Mouse (Mus musculus) ovary, postnatal 36 days (tissue): ENCODE measurements around the gene Top1.

ENCODE experiments used
- DNase-seq: peaks from one replicate; pipeline ENCODE4 v3.0.0; 2022; ENCODE audit warnings: low spot score, mixed read lengths

Top1 gene

DNA sequence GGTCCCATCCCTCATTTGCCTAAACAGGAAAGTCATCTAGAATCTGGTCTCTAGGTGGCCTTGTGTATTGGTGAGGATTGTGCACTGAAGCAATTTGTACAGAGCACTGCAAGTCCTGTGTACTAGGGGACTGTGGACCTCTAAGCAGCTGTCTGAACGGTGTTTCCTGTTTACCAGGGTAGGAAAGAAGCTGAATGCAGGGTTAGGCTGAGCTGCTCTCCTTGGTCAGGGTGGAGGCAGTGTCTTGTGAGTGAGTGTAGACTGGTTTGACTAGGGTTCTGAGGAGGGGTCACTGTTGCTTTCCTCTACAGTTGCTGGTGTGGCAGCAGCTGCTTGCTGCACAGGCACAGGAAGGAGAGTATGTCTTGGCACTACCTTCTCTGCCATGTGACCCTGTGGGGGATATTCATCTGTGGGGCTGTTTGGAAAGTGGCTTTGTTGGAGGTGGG is 96.5 kb downstream of the Top1 start:
- DNase-seq = no peak

DNA sequence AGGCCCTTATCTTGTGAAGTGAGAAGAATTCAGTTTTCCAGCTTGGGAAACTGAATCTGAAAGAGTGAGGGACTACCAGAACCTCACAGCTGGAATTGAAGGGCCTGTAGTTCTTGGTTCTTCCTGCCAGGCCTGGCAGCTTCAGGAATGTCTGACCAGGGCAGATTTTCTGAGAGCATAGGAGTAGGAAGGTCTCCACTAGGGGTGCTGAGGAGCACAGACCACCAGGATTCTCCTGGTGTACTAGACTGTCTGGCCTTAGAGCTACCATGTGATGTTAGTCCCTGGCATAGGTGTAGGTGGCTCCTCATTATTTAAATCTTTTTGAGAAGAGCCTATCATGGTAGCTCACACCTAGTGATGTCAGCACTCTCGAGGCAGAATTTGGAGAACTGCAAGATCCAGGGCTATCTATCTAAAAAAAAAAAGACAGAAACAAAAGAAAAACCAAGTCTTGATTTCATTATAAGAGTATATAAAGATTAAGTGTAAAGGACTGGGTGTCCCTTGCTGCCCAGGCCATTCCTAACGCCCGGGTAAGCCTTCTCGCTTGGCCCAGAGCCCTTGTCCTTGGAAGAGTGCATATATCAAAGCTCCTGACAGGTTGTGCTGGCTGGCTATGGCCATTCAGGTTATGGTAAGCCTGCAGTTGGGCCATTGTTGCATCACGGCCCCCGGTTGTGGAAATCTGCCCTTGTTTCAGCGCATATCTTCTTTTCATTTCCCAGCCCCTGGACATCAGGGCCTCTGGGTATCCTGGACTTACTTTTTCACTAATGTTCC is 98.5 kb downstream of the Top1 start:
- DNase-seq = peak; percentile 68

DNA sequence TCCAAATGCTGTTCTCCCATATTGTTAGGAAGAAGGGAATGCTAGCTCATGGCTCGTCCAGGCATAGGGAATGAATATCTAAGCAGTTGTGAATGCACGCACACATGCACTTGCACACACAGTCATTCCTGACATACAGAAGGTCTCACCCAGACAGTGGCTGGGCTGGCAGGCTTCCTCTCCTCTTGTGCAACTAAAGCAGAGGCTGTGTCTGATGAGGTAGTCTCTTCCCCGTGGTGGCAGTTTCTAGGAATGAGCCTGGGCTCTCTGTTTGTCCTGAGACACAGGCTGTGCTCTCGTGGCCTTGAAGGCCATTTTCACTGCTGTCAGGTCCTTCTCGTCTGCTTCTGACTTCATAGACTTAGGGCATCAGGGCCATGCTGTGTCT is 99.1 kb downstream of the Top1 start:
- peak; percentile 31 for DNase-seq

DNA sequence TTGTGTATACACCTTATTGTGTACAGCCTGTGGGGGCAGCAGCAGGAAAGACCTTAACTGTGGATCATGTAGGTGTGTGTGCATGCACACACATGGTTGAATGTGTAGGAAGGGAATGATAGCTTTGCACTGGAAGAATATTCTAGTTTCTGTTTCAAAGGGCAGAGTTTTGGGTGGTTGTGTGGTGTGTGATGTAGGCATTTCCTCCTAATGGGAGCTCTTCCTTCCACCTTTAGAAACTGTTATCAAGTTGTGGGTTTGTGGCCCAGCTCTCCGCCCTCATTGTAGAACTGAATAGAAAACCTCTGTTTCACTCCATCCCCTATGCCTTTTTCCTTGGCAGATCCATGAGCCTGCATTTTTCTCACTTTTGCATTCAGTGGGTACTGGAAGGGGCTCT is 99.8 kb downstream of the Top1 start:
- DNase-seq = no peak

DNA sequence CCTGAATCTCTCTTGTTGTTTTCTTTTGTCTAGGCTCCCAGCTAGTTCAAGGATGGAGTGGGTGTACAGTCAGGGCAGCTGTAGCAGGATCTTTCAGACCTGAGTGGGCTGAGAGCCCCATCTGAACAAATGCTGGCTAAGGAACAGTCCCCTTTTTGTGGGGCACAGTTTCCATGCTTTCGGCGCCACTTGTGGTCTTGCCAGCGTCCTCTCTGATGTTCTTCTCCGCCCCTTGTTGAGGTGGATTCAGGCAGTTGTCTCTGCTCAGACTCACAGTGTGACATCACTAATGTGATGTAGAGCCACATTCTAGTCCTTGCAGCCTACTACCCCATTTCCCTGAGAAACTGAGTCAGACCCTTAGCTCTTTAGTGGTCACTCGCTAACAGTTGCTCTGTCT is 100.9 kb downstream of the Top1 start:
- DNase-seq = no peak

DNA sequence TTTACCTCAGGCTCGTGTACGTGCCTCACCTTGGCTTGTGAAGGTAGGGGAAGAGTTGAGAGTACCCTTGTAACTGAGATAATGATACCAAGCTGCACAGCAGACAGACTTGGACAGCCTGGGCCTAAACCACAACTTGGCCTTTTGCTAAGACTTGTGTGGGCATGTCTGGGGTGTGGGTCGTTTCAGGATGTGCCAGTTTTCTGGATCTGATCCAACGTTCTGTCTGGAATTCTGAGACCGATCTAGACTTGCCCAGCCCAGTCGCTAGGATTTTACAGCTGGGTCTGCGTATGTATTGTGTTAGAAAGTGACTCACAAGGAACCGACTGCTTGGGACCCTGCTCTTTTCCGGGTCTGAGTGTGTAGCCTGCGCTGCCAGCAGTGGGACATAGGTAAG is 101.4 kb downstream of the Top1 start:
- DNase-seq = no peak

DNA sequence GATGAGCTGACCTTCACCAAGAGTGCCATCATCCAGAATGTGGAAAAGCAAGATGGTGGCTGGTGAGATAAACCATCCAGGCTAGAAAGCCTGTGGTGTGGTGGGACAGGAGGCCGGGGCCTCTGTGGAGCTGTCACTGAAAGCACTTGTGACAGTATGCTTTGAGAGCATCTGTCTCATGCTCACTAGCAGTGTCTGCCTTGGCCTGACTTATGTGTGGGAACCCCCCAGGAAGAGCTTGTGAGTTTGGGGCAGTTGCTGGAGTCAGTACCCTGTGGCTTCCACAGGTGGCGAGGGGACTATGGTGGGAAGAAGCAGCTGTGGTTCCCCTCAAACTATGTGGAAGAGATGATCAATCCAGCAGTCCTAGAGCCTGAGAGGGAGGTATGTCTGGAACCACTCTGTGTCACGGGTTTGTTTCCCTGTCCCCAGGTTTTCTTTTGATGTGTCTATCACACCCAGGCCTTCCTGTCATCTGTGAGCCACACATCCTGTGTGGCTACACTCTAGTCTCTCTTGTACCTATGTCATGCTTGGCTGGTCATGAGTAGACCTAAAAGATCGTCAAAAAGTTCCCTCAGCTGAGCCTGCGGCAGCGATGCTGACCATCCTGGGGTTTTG is 111.0 kb downstream of the Top1 start:
- no peak for DNase-seq

DNA sequence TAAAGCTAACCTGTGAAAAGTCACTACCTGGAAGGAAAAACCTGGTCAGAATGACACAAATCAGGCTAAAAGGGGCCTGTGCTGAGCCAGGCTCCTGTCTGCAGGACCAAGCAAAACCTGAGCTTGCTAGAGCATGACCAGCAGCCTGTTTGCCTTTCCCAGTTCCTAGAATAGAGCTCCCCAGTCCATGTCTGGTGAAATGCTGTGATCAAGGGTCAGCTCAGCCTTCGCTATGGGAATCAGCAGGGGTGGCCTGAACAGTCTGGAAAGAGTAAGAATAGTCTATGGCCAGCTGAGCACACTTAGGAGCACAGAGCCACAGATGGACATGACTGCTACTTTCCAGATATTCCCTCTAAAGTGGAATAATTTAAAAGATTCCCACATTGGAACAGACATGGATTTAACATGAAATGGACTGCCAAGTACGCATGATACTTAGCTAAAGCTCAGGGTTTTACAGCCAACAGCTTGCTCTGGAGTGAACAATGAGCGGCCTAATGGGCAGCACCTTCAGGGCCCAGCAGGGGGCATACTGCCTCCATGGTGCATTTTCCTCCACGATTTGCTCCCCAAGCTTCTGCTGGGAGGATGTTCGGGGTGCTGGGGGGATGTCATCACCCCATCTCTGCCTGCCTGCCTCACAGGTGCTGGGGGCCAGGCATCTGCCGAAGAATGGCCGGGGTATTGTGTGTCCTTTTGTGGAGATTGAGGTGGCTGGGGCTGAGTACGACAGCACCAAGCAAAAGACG is 114.9 kb downstream of the Top1 start:
- DNase-seq = peak; percentile 39

DNA sequence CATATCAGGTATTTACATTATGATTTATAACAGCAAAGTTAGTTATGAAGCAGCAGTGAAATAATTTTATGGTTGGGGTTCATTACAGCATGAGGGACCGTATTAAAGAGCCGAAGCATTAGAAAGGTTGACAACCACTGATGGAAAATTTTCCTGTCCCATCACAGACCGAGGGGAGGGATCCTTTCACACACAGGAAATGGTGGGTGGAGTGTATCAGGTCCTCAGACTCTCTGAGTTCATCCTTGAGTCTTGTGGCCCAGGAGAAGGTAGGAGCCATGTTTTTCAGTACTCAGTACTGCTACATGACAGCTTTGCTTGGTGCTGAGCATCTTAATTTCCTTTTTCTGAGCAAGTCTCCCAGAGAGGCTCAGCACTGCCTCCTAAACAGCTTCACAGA is 118.1 kb downstream of the Top1 start:
- DNase-seq = no peak

DNA sequence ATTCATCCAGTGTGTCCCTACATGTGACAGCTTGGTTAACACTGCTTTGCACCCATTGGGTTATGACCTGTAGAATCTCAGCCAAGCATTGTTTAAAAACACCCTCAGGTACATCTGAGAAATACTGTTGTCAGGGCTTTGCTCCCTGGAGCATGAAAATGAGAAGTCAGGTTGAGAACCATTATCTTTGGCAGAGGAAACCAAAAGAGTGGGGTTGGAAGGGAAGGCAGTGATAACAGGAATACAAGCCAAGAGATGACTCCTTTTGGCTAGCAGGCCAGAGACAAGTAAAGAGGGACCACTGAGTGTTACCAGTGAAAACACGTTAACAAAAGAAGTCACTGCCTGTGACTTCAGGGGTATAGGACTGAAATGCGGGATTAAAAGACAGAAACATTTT is 118.7 kb downstream of the Top1 start:
- DNase-seq = peak; percentile 1

DNA sequence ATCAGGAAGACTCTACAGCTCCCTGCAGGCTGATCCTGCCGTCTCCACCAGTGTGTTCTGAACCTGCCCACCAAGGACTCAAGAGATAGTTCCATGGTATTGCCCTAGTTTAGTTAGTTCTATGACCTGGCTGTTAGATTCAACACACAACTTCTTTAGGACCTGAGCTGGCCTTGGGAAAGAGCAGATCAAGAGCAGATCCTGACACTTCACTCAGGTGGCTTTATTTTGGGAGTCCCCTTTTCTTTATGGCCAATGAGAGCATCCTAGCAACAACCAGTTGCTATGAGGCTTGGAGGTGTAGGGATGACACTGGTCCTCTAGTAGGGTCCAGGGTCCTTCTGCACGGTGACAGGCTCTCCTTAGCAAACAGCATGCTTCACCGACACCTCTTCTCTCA is 119.4 kb downstream of the Top1 start:
- peak; percentile 1 for DNase-seq

DNA sequence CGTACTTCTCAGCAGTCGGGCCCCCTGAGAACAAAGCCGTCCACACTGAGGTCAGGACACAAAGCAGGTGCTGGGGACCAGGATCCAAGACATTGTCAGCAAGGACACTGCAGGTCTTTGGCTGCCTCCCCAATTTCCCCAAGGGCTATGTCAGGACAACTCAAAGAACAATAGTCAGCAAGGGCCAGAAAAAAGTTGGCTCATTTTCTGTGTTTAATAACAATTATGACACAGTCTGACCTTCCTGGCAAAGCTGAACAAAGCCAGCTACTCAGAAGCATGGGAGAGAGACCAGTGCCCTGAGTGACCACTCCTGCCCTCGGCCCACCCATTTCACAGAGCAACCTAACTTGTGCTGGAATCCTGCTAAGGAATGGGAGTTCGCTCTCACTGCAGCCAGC is 120.7 kb downstream of the Top1 start:
- DNase-seq = peak; percentile 38

DNA sequence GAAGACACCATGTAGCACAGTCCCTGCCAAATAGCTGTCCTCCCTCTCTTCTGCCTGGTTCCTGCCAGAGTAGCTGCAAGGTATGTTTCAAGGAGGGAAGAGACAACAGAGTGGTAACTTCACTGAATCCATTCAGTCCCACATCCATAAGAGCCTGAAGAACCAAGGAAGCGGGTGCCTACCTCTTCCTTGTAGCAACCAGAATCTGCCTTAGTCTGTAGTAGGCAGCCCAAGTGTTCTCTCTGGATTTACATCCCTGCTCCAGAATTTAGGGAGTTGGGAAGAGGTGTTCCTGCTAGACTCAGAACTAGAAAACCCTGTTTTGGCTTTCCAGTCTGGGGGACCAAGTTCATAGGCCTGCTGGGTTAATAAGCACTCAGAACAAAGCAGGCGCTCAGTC is 121.5 kb downstream of the Top1 start:
- peak; percentile 2 for DNase-seq

DNA sequence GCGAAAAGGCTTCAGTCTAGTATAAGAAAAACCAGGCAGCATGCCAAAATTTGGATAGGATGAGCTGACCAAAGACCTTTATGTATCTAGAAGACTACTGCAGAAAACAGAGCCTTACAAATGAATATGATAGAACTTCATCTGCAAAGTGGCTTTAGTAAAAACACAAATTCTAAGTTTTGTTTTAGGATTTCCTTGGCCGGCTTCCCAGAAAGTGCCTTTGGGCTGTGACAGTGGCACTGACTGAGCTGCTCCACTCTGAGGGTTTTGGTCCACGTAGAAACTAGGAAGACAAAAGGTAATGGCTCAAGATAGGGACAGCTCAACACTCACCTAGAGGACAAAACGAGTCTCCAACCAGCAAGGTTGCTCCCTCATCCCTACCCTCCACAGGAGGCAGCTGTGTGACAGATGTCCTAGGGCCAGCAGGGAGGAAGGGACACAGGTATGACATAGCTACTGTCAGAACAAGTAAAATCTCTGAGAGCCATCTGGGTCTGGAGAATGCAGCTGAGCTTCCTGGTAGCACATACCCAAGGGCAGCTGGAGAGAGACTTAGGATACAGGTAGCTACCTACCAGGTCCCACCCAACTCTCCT is 122.5 kb downstream of the Top1 start:
- no peak for DNase-seq

DNA sequence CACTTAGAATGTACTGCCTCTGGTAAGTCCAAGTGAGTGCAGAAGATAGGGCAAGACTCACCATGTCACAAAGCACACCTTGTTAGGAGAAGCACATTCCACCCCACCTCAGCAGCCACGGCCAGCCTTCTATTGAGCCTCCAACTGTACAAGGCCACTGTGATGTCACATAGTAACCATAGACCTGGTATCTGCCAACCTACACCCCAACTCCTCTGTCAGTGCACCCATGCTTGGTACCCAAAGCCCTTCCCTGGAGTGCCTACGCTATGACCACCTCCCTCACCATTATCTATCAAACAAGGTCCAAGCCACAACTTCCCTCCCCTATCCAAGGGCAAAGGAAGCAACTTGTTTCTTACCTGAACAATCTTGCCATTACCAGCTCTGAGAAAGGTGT is 123.3 kb downstream of the Top1 start:
- no peak for DNase-seq

DNA sequence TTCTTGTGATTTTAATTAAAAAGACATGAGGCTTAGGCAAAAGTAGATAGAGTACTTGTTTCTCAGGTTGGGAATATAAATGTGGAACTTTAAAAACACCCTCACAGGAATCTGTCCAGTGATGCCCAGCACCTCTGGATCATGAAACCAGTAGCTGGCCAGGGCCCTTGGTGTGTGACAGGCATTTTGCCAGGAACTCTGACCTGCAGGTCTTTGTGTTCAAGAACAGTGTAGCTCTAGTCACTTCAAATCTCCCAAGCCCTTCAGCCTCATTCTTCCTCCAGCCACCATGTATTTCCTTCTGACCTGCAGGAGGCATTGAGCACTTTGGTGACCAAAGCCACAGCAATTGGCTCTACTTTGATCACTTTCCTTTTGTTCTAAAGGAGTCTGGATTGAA is 124.7 kb downstream of the Top1 start:
- DNase-seq = no peak

DNA sequence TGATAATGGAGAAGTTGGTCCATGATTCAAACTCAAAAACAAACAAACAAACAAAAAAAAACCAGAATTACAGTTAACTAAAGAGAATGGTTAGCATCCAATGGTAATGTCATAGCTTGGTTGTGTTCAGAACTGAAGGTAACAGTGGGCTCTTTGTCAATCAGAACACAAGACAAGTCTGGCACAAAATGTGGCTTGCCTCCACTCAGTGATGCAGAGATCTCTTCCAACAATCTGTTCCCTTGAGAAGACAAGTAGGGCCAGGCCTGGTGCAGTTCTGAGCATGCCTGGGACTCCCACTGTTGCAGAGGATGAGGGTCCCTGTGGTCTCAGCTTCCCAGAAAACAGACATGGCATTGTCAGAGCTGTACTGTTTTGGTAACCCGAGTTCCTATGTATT is 125.2 kb downstream of the Top1 start:
- no peak for DNase-seq

DNA sequence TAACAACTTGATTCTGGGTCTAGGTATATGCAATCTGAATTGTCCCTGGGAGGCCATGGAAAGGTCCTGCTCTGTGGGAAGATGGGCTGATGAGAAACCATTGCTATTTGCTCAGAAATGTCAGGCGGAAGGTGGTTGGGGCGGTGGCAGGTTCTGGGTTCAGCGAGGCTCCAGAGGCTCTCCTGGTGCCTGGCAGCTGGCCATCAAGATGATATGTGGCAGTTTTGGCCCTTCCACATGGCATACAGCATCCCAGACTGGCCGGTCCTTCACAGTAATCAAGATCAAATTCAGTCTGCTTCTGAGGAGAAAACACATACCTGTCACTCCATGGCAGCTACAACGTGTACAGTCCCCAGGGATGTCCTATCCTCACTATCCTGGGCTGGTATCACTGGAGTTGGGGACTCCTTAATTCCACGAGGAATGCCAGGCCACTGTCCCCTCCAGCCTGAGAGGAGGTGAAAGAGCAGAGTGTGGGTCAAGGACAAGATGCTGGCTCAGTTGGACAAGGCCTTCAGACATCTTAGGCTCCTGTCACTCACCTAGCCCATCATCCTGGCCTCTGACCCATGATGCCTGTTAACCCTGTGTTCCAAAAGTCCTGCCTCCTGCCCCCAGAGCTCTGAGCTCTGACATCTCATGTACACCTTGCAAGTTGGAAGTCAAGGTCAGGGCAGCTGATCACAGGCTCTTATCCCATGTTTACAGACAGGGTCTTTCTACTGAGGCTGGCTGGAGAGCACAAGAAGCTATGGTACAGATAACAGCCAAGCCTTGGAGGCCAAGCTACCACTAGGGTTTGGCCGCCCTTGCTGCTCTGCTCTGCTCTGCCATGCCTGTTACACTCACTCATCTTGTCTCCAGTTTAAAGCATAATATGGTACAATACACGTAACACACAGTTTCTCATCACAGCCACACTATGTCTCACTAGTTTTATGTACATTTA is 125.9 kb downstream of the Top1 start:
- DNase-seq = no peak
